In genomic region chr2:69714126-69714525, GRCm38 (mm10) we compare ENCODE assay signal across 25 mouse cellular contexts. TPM values are rescaled to one million over a fixed set of nuclear protein-coding genes. Genes with fewer than 3 reads are reported as not detected.
DNase-seq lines count a peak whose midpoint lies in the region; ATAC-seq and TF ChIP-seq lines count a peak whose summit lies in the region.
"Had no signal": no experiment of that assay in that cellular context is flagged by ENCODE, and none has a peak within 500 bp of the region (broad histone marks: within the 10 kb centered on the region; RNA-seq: fewer than 3 reads in every experiment).

No protein-coding gene starts in this region.

- no peak for ATAC-seq in stomach, postnatal 0 days (ENCODE audit: low FRiP score, low TSS enrichment)
- no peak for ATAC-seq in liver, postnatal 0 days
- ATAC-seq in erythroid progenitor cell, adult 5-6 weeks (replicated peaks; ENCODE audit: low FRiP score, poor library complexity, severe bottlenecking): no peak

- H3K27ac ChIP-seq in stomach, postnatal 0 days (replicated peaks): no peak overlapping the region
- no peak overlapping the region for H3K27ac ChIP-seq in liver, postnatal 0 days (ENCODE audit: low read depth)
- H3K27ac ChIP-seq: embryonic facial prominence, embryonic 10.5 days; embryonic facial prominence, embryonic 15.5 days; hindbrain, postnatal 0 days; kidney, embryonic 15.5 days; liver, embryonic 12.5 days; midbrain, embryonic 12.5 days; neural tube, embryonic 13.5 days had no signal

- no peak for TF ChIP-seq EP300 in stomach, postnatal 0 days (optimal IDR thresholded peaks at IDR 0.05)
- no peak for TF ChIP-seq EP300 in liver, postnatal 0 days (IDR thresholded peaks at IDR 0.05; ENCODE audit: low read depth)

- H3K4me1 ChIP-seq in stomach, postnatal 0 days (replicated peaks; ENCODE audit: control insufficient read depth, insufficient read depth): no peaks in the 10 kb centered on the region
- H3K4me1 ChIP-seq in liver, postnatal 0 days (ENCODE audit: insufficient read depth): peaks cover 2% of the 10 kb centered on the region; the same call in 1 of the 2 replicates

- H3K27me3 ChIP-seq in stomach, postnatal 0 days (ENCODE audit: control insufficient read depth, insufficient read depth, low read length): no peaks in the 10 kb centered on the region
- H3K27me3 ChIP-seq in liver, postnatal 0 days (ENCODE audit: insufficient read depth, low read length): no peaks in the 10 kb centered on the region
- H3K27me3 ChIP-seq: embryonic facial prominence, embryonic 15.5 days; megakaryocyte, embryonic 14.5 days had no signal

- H3K36me3 ChIP-seq in stomach, postnatal 0 days (ENCODE audit: control insufficient read depth, insufficient read depth, low read length): no peaks in the 10 kb centered on the region
- peaks cover 5% of the 10 kb centered on the region; the same call in 1 of the 2 replicates for H3K36me3 ChIP-seq in liver, postnatal 0 days (replicated peaks; ENCODE audit: insufficient read depth, low read length)
- H3K36me3 ChIP-seq: embryonic facial prominence, embryonic 15.5 days; kidney, embryonic 15.5 days; midbrain, embryonic 12.5 days had no signal

- H3K9me3 ChIP-seq in stomach, postnatal 0 days (ENCODE audit: control insufficient read depth, low read length): no peaks in the 10 kb centered on the region
- no peaks in the 10 kb centered on the region for H3K9me3 ChIP-seq in liver, postnatal 0 days (ENCODE audit: low read length)
- H3K9me3 ChIP-seq: embryonic facial prominence, embryonic 10.5 days; embryonic facial prominence, embryonic 15.5 days; G1E; hindbrain, embryonic 10.5 days; kidney, embryonic 15.5 days; liver, embryonic 12.5 days; megakaryocyte, embryonic 14.5 days; midbrain, embryonic 12.5 days; neural tube, embryonic 13.5 days had no signal

- no peak overlapping the region for H3K9ac ChIP-seq in stomach, postnatal 0 days (ENCODE audit: low read length)
- no peak overlapping the region for H3K9ac ChIP-seq in liver, postnatal 0 days (replicated peaks)
- H3K9ac ChIP-seq: embryonic facial prominence, embryonic 15.5 days; kidney, embryonic 15.5 days; liver, embryonic 12.5 days; midbrain, embryonic 12.5 days; neural tube, embryonic 13.5 days had no signal

- H3K4me3 ChIP-seq in stomach, postnatal 0 days (ENCODE audit: low read depth, low read length): no peak overlapping the region
- no peak overlapping the region for H3K4me3 ChIP-seq in liver, postnatal 0 days (ENCODE audit: low read depth, low read length)

- H3K4me2 ChIP-seq in stomach, postnatal 0 days (replicated peaks; ENCODE audit: low read depth): no peak overlapping the region
- no peak overlapping the region for H3K4me2 ChIP-seq in liver, postnatal 0 days (ENCODE audit: low read depth, low read length)

- WGBS in stomach, postnatal 0 days: 71% methylated on average over 5 of the region's 5 CpGs
- 66% methylated on average over 5 of the region's 5 CpGs for WGBS in liver, postnatal 0 days (ENCODE audit: insufficient replicate concordance)

- peak; percentile 51 for DNase-seq in adrenal gland, adult 2 months
- no peak for DNase-seq in adrenal gland, adult 18-20 months (ENCODE audit: low spot score in 2 of 2)
- peak; percentile 12 for DNase-seq in kidney, adult 9 months
- DNase-seq in kidney, postnatal 4 days: no peak
- DNase-seq in cerebellum, adult 9-10 months: peak; percentile 58
- DNase-seq in stomach, postnatal 0 days (ENCODE audit: low spot score): no peak
- no peak for DNase-seq in liver, postnatal 0 days
- DNase-seq: gastrocnemius, postnatal 14 days; heart, postnatal 14 days; kidney, postnatal 36 days; left cerebral cortex, postnatal 4 days; lung, adult 18-20 months; lung, postnatal 4 days had no signal

- TF ChIP-seq CTCF in stomach, postnatal 0 days (IDR thresholded peaks at IDR 0.05; ENCODE audit: low read depth): no peak
- no peak for TF ChIP-seq CTCF in liver, postnatal 0 days (IDR thresholded peaks at IDR 0.05; ENCODE audit: low read depth)

RNA-seq across cellular contexts. Expression of gene Fastkd1, which starts 0.8 kb away (rescaled TPM):
- 10 to 100 TPM; 20.1 to 28.2 TPM for total RNA-seq in adrenal gland, adult 2 months (2021)
- polyA plus RNA-seq in adrenal gland, adult 2 months (2012; rRNA removed): 3.3 and 3.7 TPM in 2 replicates
- 10 to 100 TPM; 20.8 to 22.3 TPM for total RNA-seq in adrenal gland, adult 18-20 months (2021)
- 5.6 and 5.7 TPM in 2 replicates for polyA plus RNA-seq in stomach, postnatal 0 days (2015; fragmentation: Nextera tagmentation; extraction: Ambion mirVana)
- polyA plus RNA-seq in liver, postnatal 0 days (2015; fragmentation: Nextera tagmentation; extraction: Ambion mirVana): 6.3 and 6.6 TPM in 2 replicates
- total RNA-seq in erythroid progenitor cell, adult 5-6 weeks (2015; ENCODE audit: low replicate concordance): 2.1 and 2.5 TPM in 2 replicates
- 1.3 and 1.4 TPM in 2 replicates for total RNA-seq in erythroid progenitor cell, adult 5-6 weeks (2017; ENCODE audit: low replicate concordance)

RNA-seq across cellular contexts. Expression of gene Ppig, which starts 8.2 kb away (rescaled TPM):
- total RNA-seq in adrenal gland, adult 2 months (2021): 10 to 100 TPM; 48.9 to 61.8 TPM
- 0.40 and 0.71 TPM in 2 replicates for polyA plus RNA-seq in adrenal gland, adult 2 months (2012; rRNA removed)
- total RNA-seq in adrenal gland, adult 18-20 months (2021): 10 to 100 TPM; 61.5 to 65.5 TPM
- 83.7 and 85.2 TPM in 2 replicates for polyA plus RNA-seq in stomach, postnatal 0 days (2015; fragmentation: Nextera tagmentation; extraction: Ambion mirVana)
- polyA plus RNA-seq in liver, postnatal 0 days (2015; fragmentation: Nextera tagmentation; extraction: Ambion mirVana): 55.8 and 59.6 TPM in 2 replicates
- 35.7 and 45.7 TPM in 2 replicates for total RNA-seq in erythroid progenitor cell, adult 5-6 weeks (2015; ENCODE audit: low replicate concordance)
- 49.0 and 72.4 TPM in 2 replicates for total RNA-seq in erythroid progenitor cell, adult 5-6 weeks (2017; ENCODE audit: low replicate concordance)

RNA-seq across cellular contexts. Expression of gene Klhl41, which starts 44.2 kb away (rescaled TPM):
- under 1 TPM; 0.35 TPM for total RNA-seq in adrenal gland, adult 2 months (2021)
- polyA plus RNA-seq in adrenal gland, adult 2 months (2012; rRNA removed): 0.04 TPM in 1 of 2 replicates, not detected in the other
- 1 to 10 TPM in 1 of 2 experiments, under 1 TPM in 1; 0.40 to 1.0 TPM for total RNA-seq in adrenal gland, adult 18-20 months (2021)
- 0.28 and 0.67 TPM in 2 replicates for polyA plus RNA-seq in stomach, postnatal 0 days (2015; fragmentation: Nextera tagmentation; extraction: Ambion mirVana)
- polyA plus RNA-seq in liver, postnatal 0 days (2015; fragmentation: Nextera tagmentation; extraction: Ambion mirVana): 0.11 and 0.54 TPM in 2 replicates
- total RNA-seq in erythroid progenitor cell, adult 5-6 weeks (2015; ENCODE audit: low replicate concordance): not detected in 2 replicates
- not detected in 2 replicates for total RNA-seq in erythroid progenitor cell, adult 5-6 weeks (2017; ENCODE audit: low replicate concordance)
- total RNA-seq: G1E; hindbrain, postnatal 0 days; midbrain, postnatal 0 days had no signal
- polyA plus RNA-seq: G1E; midbrain, postnatal 0 days had no signal

Comparison
In these comparisons a context has a peak if more than half of its experiments do, and no peak if none do; other contexts are left out.
1. DNase-seq: peak in adrenal gland, adult 2 months (single experiment), kidney, adult 9 months (single experiment) and cerebellum, adult 9-10 months (single experiment); none in adrenal gland, adult 18-20 months (0 of 2), kidney, postnatal 4 days (0 of 2), stomach, postnatal 0 days (single experiment) and liver, postnatal 0 days (single experiment).
2. RNA of gene Fastkd1, which starts 0.8 kb away (total RNA-seq): 20.1 to 28.2 TPM in adrenal gland, adult 2 months and 20.8 to 22.3 TPM in adrenal gland, adult 18-20 months; 1.3 to 2.5 TPM in erythroid progenitor cell, adult 5-6 weeks; every median in the first group is over 4 times any median in the second.